Mouse (Mus musculus) megakaryocyte, adult 5-6 weeks (primary cell): Measurements from ENCODE around the gene Gpn2. TPM values are rescaled to one million over a fixed set of nuclear protein-coding genes. Genes with fewer than 3 reads are reported as not detected.

ENCODE experiments used
- ATAC-seq: 2 replicates; pipeline ENCODE4 v1.8.0; 2016; ENCODE audit warnings: mild to moderate bottlenecking, inconsistent platforms; ENCODE audit not compliant: poor library complexity, severe bottlenecking
- total RNA-seq, 2 experiments: library from RNA; stranded (forward) in 1 of 2; stranded (reverse) in 1 of 2; fragments of 153-499, 151-499 nt in 1 of 2; fragments of 221-1000, 200-1000 nt in 1 of 2; gene quantifications; 2 replicates each; pipeline versions ENCODE4 v1.2.3 to v1.2.4; 2015 to 2017

Gene Gpn2
- total RNA-seq, 2 experiments from 2014 or later, result 14.0 to 15.5 TPM

DNA sequence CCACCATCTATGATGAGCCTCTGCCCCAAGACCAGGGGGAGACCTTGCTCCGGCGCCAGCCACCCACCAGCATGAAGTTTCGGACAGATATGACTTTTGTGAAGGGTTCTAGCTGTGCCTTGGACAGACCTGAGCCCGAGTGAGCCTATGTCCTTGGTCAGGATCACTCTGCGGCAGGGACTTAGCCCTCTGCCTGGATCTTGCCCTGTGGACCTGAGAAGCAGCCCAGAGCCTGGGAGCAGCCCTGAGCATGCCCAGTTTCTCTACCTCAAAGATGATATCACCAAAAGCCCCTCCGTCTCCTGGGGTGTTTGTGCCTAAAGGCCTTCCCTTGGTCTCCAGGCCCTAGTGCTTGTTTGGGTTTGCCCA, 488 bp upstream of the Gpn2 start:
- ATAC-seq, result no peak

DNA sequence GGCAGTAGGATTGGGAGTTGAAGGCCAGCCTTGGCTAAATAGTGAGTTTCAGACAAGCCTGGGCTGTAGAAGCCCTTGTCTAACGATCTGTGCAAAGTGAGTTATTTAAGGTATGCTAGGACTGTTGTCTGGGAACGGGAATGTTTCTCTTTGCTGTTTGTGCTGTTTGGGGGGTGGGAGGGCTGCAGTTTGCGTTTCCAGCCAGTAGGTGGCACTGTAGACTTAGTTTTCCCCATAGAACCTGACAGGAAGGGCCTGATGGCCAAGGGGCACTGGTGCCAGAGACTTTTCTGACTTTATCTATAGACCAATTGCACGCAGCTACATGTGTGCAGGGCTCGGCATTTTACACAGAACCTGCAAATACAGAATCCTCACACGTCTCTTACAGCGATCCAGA, 8.4 kb downstream of the Gpn2 start:
- peak; percentile 87 for ATAC-seq

DNA sequence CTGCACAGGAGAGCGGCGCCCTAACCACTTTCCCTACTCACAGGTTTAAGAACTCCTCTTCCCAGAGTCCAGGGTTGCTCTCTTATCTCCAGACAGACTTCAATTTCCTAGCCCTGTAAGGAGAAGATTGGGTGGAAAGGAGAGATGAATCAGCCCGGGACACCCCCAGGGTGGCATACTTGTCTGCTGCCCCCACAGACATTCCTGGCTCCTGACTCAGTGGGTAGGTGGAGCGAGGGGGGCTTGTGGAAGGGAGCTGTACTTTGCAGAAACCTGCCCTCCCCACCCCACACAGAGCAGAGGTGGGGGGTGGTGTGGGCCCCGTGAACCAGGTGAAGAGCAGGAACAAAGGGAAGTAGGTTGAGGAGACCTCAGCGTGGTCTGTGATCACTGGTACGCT, 11.4 kb downstream of the Gpn2 start:
- ATAC-seq, result no peak

DNA sequence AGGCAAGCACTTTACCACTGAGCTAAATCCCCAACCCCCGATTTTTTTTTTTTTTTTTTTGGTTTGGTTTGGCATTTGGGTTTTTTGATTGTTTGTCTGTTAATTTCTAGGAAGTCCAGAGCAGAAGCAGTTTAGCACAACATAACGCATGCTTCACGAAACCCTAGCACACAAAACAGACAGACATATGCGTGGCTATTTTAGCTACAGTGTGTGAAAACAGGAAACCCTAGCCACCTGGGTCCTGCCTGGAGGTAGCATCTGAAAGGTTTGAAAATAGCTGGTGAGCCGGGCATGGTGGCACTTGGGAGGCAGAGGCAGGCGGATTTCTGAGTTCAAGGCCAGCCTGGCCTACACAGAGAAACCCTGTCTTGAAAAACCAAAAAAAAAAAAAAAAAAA, 11.9 kb downstream of the Gpn2 start:
- no peak for ATAC-seq

DNA sequence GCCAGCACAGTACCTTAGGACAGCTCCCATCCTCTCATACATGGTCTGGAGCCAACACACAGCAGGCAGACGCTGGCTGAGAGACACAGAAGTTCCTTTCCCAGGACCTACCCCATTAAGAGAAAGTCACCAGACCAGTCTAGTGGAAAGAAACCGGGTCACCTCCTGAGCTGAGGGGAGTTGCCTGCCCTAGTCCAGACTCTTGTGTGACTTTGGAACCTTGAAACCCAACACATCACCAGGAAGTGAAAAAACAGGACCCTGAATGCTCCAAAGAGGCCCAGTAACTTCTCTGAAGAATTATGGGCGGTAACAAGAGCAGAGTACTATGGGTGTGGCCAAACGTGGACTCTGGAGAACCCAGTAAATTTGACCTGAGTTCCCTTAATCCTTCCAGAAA, 14.5 kb downstream of the Gpn2 start:
- ATAC-seq, result no peak

DNA sequence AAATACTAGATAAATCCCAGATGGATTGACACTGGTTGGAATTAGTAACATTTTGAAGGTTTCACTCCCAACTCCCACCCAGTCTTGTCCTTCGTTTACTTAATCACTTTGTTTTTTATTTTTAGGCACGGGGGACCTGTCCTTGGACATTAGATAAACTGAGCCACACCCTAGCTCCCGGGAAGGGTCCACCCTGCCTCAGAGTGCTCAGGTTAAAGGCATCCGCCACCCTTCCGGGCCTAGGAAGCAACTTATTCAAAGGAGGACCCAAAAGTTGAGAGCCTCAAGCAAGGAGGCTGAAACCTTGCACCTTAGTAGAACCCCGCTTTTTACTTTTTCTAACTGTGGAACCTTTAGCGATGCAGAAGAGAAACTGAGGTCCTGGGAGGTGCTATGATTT, 15.0 kb downstream of the Gpn2 start:
- no peak for ATAC-seq

DNA sequence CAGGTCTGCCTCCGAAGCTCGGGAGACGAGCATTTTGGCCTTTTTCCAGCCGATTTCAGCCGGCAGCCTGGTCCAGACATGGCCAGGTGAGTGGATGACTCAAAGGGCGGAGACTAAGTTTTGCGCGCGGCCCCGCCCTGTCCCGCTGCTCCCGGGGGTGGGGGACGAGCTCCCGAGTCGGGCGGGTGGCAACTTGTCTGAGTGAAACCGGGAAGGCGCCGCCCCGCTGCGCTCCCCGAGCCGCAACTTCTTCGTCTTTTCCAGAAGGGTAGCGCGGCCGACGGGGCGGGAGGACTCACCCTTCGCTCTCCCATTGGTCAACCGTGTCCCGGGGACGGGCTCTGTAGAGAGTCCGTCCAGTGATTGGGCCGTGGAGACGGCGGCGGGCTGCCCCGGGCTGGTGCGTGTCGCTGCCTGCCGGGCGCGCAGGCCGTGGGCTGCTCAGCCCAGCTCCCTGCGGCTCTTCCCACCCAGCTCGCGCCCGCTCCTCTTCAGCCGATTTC, 15.5 kb downstream of the Gpn2 start:
- peak; percentile 95 for ATAC-seq

DNA sequence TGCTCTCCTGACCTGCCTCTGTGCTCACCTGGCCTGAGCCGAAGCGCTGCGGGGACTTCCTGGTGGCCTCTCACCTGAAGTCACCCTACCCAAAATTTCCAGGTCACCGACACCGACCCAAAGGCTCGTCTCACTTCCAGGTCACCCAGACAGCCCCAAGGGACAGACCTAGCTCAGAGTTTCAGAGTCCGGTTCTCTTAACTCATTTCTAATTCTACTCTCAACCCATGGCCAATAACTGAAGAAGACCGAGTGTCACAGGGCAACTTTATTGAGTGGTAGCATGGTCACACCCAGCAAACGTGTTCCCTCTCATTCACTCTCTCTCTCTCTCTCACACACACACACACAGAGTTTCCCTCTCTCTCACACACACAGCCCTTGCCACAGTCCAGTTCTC, 16.1 kb downstream of the Gpn2 start:
- ATAC-seq, result no peak

DNA sequence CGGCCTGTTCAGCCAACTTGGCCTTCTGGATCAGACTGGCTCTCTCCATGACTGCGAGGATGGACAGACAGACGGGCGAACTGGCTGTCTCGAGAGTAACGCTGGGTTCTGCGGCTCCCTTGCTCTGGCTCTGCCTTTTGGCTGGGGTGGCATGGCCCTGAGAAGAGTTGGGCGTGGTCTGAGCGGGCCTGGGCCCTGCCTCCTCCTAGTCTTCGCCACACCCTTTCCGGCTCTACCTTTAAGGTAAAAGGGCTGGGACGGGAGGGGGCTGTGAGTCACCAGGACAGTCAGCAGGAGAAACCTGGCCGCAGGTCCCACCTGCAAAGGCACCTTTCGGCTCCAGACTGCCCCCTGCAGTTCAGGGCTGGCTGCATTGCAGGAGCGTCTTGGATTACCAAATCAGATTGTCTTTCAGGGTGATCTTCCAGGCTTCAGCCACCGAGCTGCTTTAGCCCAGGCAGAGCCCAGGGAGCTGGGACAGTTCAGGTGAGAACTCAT, 17.6 kb downstream of the Gpn2 start, which contains the start of gene Sfn:
Sfn (minus strand) TSS at position 448 of the 498 bp plus-strand sequence.
- peak; percentile 29 for ATAC-seq

DNA sequence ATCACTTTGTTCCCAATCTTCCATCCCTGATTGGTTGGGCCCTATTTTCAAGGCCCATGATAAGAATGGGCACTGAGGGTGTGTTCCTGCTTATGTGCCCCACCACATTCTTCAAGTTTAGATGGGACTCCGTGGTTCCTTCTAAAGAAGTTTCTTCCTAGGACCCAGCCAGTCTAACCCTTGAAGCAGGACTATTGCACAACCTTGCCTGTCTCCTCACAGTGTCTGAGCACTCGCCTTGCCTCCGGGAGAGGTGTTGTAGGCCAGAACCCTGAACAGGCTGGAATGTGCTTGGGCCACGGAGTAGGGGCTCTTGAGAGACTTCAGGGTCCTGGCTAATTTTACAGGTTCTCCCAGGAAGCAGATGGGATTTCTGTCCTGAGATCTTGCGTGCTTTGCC, 18.9 kb downstream of the Gpn2 start:
- no peak for ATAC-seq

DNA sequence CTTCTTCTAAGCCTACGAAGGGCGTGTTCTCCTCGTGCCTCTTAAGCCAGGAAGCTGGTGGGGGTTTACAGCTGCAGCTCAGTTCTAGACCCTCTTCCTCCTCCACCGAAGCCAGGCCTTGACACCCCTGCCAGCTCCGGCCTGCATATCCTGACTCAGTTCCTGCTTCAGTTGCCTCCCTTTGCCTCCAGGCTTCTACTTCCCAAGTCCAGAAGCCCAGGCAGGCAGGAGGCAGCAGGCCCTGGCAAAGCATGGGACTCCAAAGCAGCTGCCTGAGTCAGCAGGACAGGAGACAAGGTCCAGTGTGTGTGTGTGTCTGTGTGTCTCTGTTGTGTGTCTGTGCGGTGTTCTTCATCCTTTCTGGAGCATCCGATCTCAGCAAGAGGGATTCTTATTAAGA, 20.0 kb downstream of the Gpn2 start:
- no peak for ATAC-seq

DNA sequence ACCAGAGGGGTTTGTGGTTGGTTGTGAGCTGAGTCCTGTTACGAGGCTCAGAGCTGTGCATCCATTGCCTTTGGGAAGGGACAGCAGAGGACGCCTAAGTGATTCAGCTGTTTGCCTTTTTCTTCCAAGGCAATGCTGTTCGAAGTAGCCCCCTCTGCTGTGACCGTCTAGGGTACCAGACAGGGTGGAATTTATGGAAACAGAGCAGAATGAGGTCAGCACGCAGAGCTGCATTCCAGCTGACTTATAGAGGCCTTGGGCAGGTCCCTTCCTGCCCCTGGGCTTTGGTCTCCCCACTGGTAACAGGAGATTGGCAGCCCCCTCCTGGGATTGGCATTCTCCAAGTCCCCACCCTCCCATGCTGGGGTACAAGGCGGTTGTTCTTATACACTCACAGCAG, 20.7 kb downstream of the Gpn2 start:
- no peak for ATAC-seq

DNA sequence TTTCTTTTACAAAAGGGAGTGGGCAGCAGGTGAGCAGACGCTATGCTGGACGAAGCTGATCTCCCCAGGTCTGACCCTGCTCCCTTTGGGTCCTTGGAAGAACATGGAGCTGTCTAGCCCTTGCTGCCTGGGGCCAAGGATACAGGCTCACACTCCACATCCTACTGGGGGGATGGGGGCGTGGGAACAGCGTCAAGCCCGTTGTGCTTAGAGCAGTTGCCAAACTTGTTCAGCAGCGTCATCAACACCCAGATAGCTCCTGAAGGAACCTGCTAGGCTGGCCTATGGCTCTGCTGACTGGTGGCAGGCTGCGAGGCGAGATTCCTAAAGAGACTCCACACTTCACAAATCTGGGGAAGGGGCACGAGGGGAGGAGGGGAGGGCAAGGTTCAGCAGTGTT, 21.2 kb downstream of the Gpn2 start:
- ATAC-seq, result no peak

DNA sequence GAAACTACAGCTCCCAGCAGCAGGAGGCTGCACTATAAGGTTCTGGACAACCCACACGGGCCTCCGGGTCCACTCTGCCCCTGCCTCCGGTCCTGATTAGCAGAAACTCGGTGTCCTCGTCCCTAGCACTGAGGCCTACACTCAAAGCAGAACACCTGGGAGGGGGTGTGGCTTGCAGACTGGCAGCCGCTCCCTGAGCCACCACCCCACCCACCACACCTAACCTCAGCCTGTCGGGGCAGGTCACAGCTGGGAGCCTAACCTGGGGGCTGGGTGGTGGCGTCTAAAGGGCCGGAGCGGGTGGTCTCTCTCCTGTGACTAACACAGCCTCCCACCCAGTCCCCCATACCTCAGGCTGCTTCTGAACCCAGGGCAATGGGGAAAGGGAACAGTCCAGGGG, 23.1 kb downstream of the Gpn2 start:
- no peak for ATAC-seq

DNA sequence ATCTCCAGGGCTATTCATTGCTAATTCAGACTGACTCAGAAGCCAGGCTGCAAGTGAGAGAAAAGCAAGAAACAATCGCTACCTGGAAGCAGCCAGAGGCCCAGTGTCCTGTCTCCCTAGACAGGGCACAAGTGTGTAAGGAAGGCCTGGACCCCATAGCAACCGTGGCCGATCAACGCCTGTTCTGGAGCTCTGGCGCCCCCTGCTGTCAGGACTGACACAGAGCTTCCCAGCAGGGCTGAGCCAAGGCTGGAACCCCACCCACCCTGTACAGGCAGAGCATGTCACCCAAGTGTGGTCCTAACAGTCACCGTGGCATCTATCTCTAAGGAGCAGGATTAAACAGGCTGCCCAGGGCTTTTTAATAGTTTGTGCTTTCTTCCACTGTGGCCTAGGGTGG, 25.6 kb downstream of the Gpn2 start:
- ATAC-seq, result peak; percentile 90

DNA sequence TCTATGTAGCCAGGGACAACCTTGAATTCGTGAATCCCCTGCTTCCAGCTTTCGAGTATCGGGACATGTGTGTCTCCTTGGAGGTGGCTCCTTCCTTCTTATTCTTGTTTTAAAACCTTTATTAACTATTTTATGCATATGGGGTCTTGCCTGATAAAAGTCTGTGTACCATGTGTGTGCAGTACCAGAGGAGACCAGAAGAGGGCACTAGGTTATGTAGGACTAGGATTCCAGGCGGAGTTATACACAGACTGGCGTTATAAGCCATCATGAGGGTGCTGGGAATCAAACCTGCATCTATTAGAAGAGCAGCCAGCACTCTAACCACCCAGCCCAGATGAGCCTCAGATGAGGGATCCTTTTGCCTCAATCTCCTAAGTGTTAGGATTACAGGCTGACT, 27.7 kb downstream of the Gpn2 start:
- ATAC-seq, result no peak

DNA sequence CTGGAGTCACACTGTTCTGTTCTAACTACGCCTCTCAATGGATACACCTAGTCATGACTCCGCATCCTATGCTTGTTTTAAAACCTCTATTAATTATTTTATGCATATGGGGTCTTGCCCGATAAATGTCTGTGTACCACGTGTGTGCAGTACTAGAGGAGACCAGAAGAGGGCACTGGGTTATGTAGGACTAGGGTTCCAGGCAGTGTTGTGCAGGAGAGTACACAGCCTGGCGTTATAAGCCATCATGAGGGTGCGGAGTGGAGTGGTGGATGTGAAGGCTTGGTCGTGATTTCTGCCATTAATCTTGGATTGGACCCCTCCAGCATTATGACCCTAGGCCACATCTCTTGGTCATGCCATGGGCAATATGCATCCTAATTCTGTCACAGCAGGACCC, 28.3 kb downstream of the Gpn2 start:
- ATAC-seq, result no peak

DNA sequence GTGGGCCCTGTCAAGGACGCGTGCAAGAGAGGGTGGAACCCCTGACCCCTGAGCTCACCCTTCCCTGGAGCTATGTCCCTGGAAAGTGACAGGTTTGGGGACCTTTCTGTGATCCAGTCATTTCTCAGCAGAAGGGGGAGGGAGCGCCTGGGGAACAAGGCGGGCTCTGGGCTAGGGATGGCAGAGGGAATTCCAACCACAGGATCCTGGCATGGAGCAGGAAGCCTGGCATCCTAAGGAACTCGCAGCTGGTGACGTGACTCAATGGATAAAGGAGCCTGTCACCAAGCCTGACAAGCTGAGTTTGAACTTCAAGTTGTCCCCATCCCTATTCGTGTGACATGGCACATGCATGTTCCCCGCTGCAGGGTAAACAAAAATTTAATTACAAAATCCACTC, 28.9 kb downstream of the Gpn2 start:
- no peak for ATAC-seq

DNA sequence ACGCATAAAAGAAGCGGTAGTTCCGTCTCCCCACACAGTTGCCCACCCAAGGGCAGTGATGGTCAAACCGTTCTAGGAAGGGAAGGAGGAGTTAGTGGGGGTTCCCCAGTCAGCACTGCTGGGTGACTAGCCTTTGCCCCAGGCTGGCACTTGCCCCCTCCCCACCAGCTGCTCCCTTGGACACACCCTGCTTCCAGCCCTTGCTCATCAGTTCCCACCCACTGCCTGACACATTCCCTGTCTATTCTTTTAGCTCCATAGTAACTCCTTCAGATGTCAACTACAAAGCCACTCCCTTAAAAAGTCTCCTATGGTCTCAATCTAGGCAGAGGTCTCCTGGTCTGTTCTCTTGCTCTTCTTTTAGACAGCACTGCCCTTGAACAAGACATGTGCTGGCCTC, 29.7 kb downstream of the Gpn2 start:
- ATAC-seq, result no peak

DNA sequence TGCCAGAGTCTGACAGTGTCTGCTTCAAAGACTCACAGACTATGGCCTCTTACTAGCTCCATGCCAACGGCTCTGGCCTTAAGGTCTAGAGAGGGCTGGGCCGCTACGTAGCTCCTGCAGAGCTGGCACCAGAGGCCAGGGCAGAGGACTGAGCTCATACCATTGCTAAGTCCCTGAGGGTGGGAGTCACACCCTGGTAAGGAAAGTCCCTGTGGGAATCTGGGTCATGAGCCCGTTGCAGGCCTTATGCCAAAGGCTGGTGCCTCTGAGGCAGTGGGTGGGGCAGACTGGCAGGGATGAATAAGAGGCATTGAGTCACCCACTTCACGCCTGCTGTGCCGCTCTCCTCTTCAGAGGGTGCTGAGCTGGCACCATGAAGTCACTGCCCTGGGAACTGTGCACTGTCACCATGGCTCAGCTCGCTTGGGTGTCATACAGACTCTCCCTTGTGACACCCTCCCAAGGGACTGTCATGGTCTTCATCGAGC, 30.2 kb downstream of the Gpn2 start:
- no peak for ATAC-seq

DNA sequence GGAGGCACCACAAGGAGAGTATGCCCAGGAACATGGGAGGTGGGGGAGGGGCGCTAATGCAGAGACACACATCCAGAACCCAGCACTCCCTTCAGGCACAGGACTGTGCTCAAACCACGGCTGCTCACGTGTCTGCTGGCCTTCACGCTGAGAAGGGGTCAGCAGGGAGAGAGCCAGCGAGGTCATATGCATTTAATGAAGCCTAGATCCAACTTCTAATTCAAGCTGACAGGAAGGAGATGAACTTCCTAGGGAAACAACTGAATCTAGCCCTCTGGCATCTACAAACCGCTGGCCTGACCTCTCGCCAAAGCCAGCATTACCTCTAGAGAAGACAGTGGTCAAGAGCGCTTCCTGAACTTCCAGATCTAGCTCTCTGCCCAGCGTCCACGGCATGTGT, 31.3 kb downstream of the Gpn2 start:
- ATAC-seq, result no peak

DNA sequence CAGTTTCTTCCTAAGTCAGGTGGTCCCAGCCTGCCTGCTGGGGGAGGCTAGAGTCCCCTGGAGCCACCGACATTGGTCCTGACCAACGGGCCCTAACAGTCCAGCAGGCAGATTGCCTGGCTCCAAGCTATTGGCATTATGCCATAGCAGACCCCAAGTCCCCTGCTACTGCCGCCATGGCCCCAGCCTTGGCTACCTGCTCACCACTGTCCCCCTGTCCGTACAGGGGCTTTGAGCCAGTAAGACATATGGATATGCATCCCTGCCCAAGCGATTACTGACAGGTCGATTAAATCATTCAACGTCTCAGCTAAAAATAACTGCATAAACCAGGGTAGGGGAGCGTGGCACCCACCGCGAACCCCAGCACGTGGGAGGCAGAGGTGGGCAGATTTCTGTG, 33.8 kb downstream of the Gpn2 start:
- no peak for ATAC-seq

DNA sequence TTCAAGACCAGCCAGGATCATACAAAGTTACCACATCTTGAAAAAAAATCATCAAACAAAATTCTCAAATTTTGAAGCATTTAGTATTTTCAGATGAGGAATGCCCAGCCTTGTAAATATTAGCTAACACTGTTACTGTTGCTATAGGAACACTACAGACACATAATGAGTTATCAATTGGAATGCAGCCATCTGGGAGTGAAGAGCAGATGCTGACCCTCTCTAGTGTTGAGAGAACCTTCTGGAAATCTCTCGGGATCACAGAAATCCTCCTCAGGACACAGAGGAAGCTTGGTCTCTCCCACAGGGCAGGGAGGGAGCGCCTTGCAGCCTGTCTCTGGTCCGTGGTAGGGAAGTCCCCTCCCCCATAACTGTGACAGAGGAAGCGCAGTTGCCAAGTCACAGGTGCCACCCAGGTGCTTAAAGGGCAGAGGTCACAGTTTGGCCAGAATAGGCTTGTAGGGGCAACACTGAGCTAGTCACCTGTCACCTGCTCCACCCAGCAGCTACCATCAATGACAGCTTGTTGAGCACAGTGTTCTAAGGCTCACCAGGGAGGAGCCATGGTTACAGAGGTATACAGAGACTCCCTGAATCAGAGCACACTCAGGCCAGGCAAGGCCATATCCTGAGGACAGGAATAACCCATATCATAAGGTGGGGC, 35.4 kb downstream of the Gpn2 start:
- ATAC-seq, result peak; percentile 60
